Mouse (Mus musculus): ENCODE results near the gene Cc2d1a. TPM values are rescaled to one million over a fixed set of nuclear protein-coding genes. Genes with fewer than 3 reads are reported as not detected.

Gene Cc2d1a
- polyA plus RNA-seq, 1 experiment from 2014 or later: 17.4 TPM

DNA sequence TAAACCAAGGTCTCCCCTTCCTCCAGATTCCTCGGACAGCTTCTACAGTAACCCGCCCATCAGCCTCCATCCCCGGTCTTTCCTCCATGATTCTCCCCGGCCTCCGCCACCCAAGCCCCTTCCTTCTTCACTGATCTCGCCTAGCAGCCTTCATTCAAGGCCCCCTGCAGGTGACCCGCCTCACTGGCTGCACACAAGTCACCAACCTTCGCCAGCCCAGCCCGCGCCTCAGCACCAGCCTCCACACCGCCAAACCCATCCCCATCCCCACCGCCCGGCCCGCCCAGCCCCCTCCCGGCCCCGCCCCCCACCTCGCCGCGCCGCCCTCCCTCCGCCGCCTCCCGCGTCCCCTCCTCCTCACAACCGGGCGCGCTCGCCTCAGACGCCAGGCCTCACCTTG is 43.5 kb downstream of the Cc2d1a start:
- DNase-seq (ENCODE audit: low spot score) (no peak), ATAC-seq (replicated peaks; ENCODE audit: low FRiP score, low TSS enrichment, low read depth) (peak; percentile 86)
- H3K4me3 ChIP-seq (ENCODE audit: low read depth, low read length): peak overlapping the region; percentile 61
- H3K9ac ChIP-seq (ENCODE audit: low read length): peak overlapping the region; percentile 74
- H3K4me1 ChIP-seq (replicated peaks; ENCODE audit: control insufficient read depth, insufficient read depth, low read length): peaks cover 15% of the 10 kb centered on the region
- H3K27me3 ChIP-seq (replicated peaks; ENCODE audit: control insufficient read depth, insufficient read depth, low read length): no peaks in the 10 kb centered on the region
- no peaks in the 10 kb centered on the region for H3K9me3 ChIP-seq (ENCODE audit: control insufficient read depth, low read length)
- peaks cover 23% of the 10 kb centered on the region for H3K36me3 ChIP-seq (ENCODE audit: control insufficient read depth, insufficient read depth, low read length)
- under 1% methylated on average over 20 of the region's 29 CpGs for WGBS
- H3K27ac ChIP-seq (ENCODE audit: low read depth): peak overlapping the region; percentile 81
- H3K4me2 ChIP-seq (ENCODE audit: low read length): peak overlapping the region; percentile 79

DNA sequence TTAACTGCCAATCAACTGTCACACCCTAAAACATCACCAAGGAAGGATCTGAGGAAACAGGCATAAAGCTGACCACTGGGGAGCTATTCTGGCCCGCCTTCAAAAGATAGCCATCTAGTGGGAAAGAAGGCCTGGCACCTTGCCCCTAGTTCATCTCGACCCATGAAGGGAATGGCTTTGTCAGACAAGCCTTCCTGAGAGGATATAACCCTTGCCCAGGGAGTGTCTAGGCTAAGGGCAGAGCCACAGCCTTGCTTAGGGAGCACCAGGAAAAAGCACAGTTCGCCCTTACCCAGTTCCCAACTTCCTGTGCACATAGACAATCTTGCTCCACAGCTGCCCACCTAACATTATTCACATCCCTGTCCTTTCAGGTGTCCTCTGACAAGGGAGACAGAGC is 44.1 kb downstream of the Cc2d1a start:
- WGBS: 47% methylated on average over 3 of the region's 3 CpGs
- DNase-seq (ENCODE audit: low spot score): no peak
- ATAC-seq (replicated peaks; ENCODE audit: low FRiP score, low TSS enrichment, low read depth): no peak

DNA sequence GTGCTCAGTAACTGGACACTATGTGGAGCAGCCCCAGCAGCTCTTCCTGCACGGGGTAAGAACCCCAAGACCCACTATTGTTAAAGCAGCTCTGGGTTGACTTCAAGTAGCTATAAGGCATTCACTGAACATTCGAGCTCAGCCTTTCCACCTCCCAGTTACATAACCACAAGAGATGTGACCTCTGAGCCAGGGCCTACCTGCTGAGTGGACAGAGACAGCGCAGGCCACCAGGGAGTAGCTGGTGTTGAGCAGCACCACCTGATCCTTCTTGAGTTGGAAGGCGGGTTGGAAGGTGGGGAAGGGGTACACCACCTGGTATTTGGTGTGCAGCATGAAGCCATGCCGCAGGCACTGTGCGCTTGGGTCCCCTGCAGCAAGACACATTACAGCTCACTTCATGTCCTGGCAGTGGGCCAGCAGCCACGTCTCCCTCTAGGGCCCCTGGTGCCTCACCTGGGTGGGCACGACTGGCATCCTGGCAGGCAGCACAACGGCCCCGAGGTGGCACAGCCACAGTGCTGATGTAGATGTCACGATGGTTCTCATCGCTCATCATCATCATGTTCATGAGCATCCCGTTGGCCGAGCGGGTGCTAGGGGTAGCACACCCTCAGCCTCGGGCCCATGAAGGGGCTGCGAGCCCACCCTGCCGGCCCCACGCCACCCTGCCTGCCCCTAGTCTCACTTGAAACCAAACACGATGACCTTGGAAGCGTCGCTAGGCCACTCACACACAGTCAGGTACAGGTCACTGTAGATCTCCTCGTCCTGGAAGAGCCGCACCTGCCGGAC is 46.1 kb downstream of the Cc2d1a start:
- Histone ChIP-seq H3K9me3 (ENCODE audit: control insufficient read depth, low read length) (no peaks in the 10 kb centered on the region), H3K9ac (ENCODE audit: low read length) (no peak overlapping the region), H3K4me2 (ENCODE audit: low read length) (no peak overlapping the region), H3K27me3 (replicated peaks; ENCODE audit: control insufficient read depth, insufficient read depth, low read length) (no peaks in the 10 kb centered on the region), H3K4me1 (replicated peaks; ENCODE audit: control insufficient read depth, insufficient read depth, low read length) (peaks cover 15% of the 10 kb centered on the region), H3K27ac (ENCODE audit: low read depth) (no peak overlapping the region), H3K36me3 (ENCODE audit: control insufficient read depth, insufficient read depth, low read length) (peaks cover 48% of the 10 kb centered on the region), H3K4me3 (ENCODE audit: low read depth, low read length) (no peak overlapping the region)
- WGBS: 93% methylated on average over 25 of the region's 25 CpGs
- ATAC-seq (replicated peaks; ENCODE audit: low FRiP score, low TSS enrichment, low read depth) (no peak), DNase-seq (ENCODE audit: low spot score) (no peak)

More for the DNA sequence above, 44.1 kb downstream of the Cc2d1a start:
- no peaks in the 10 kb centered on the region for H3K9me3 ChIP-seq (ENCODE audit: control insufficient read depth, low read length)
- H3K27ac ChIP-seq (ENCODE audit: low read depth): no peak overlapping the region
- H3K4me1 ChIP-seq (replicated peaks; ENCODE audit: control insufficient read depth, insufficient read depth, low read length): peaks cover 15% of the 10 kb centered on the region
- peaks cover 29% of the 10 kb centered on the region for H3K36me3 ChIP-seq (ENCODE audit: control insufficient read depth, insufficient read depth, low read length)
- H3K4me3 ChIP-seq (ENCODE audit: low read depth, low read length): peak overlapping the region; percentile 61
- no peaks in the 10 kb centered on the region for H3K27me3 ChIP-seq (replicated peaks; ENCODE audit: control insufficient read depth, insufficient read depth, low read length)
- H3K9ac ChIP-seq (ENCODE audit: low read length): peak overlapping the region; percentile 74
- peak overlapping the region; percentile 79 for H3K4me2 ChIP-seq (ENCODE audit: low read length)

GRCm38 (mm10) chr8:84098376-84098775 is 49.4 kb downstream of the Cc2d1a start:
- Histone ChIP-seq H3K27ac (ENCODE audit: low read depth) (no peak overlapping the region), H3K36me3 (ENCODE audit: control insufficient read depth, insufficient read depth, low read length) (peaks cover 79% of the 10 kb centered on the region), H3K9me3 (ENCODE audit: control insufficient read depth, low read length) (no peaks in the 10 kb centered on the region), H3K4me1 (replicated peaks; ENCODE audit: control insufficient read depth, insufficient read depth, low read length) (peaks cover 5% of the 10 kb centered on the region), H3K9ac (ENCODE audit: low read length) (no peak overlapping the region), H3K4me3 (ENCODE audit: low read depth, low read length) (no peak overlapping the region), H3K4me2 (ENCODE audit: low read length) (no peak overlapping the region), H3K27me3 (replicated peaks; ENCODE audit: control insufficient read depth, insufficient read depth, low read length) (no peaks in the 10 kb centered on the region)
- 90% methylated on average over 7 of the region's 7 CpGs for WGBS
- ATAC-seq (replicated peaks; ENCODE audit: low FRiP score, low TSS enrichment, low read depth): no peak
- DNase-seq (ENCODE audit: low spot score): no peak

- DNase-seq (ENCODE audit: low spot score): no peak
- WGBS: 72% methylated on average over 8 of the region's 8 CpGs
- Histone ChIP-seq H3K4me2 (ENCODE audit: low read length) (no peak overlapping the region), H3K4me3 (ENCODE audit: low read depth, low read length) (no peak overlapping the region), H3K36me3 (ENCODE audit: control insufficient read depth, insufficient read depth, low read length) (peaks cover 85% of the 10 kb centered on the region), H3K4me1 (replicated peaks; ENCODE audit: control insufficient read depth, insufficient read depth, low read length) (no peaks in the 10 kb centered on the region), H3K27ac (ENCODE audit: low read depth) (no peak overlapping the region), H3K27me3 (replicated peaks; ENCODE audit: control insufficient read depth, insufficient read depth, low read length) (no peaks in the 10 kb centered on the region), H3K9ac (ENCODE audit: low read length) (no peak overlapping the region), H3K9me3 (ENCODE audit: control insufficient read depth, low read length) (no peaks in the 10 kb centered on the region)
- no peak for ATAC-seq (replicated peaks; ENCODE audit: low FRiP score, low TSS enrichment, low read depth)
Measured at GRCm38 (mm10) chr8:84096061-84096460, 51.7 kb downstream of the Cc2d1a start.

GRCm38 (mm10) chr8:84090585-84090984 is 57.2 kb downstream of the Cc2d1a start:
- ATAC-seq (replicated peaks; ENCODE audit: low FRiP score, low TSS enrichment, low read depth) (no peak), DNase-seq (ENCODE audit: low spot score) (no peak)
- Histone ChIP-seq H3K4me1 (replicated peaks; ENCODE audit: control insufficient read depth, insufficient read depth, low read length) (no peaks in the 10 kb centered on the region), H3K9ac (ENCODE audit: low read length) (no peak overlapping the region), H3K27ac (ENCODE audit: low read depth) (no peak overlapping the region), H3K36me3 (ENCODE audit: control insufficient read depth, insufficient read depth, low read length) (peaks cover 88% of the 10 kb centered on the region), H3K9me3 (ENCODE audit: control insufficient read depth, low read length) (no peaks in the 10 kb centered on the region), H3K27me3 (replicated peaks; ENCODE audit: control insufficient read depth, insufficient read depth, low read length) (no peaks in the 10 kb centered on the region), H3K4me3 (ENCODE audit: low read depth, low read length) (no peak overlapping the region), H3K4me2 (ENCODE audit: low read length) (no peak overlapping the region)
- 93% methylated on average over 8 of the region's 8 CpGs for WGBS

GRCm38 (mm10) chr8:84089277-84089676 is 58.5 kb downstream of the Cc2d1a start:
- peaks cover 80% of the 10 kb centered on the region for H3K36me3 ChIP-seq (ENCODE audit: control insufficient read depth, insufficient read depth, low read length)
- no peak overlapping the region for H3K27ac ChIP-seq (ENCODE audit: low read depth)
- H3K4me3 ChIP-seq (ENCODE audit: low read depth, low read length): no peak overlapping the region
- WGBS: 80% methylated on average over 9 of the region's 9 CpGs
- H3K4me1 ChIP-seq (replicated peaks; ENCODE audit: control insufficient read depth, insufficient read depth, low read length): no peaks in the 10 kb centered on the region
- no peak overlapping the region for H3K4me2 ChIP-seq (ENCODE audit: low read length)
- no peaks in the 10 kb centered on the region for H3K27me3 ChIP-seq (replicated peaks; ENCODE audit: control insufficient read depth, insufficient read depth, low read length)
- no peak for ATAC-seq (replicated peaks; ENCODE audit: low FRiP score, low TSS enrichment, low read depth)
- no peak overlapping the region for H3K9ac ChIP-seq (ENCODE audit: low read length)
- no peak for DNase-seq (ENCODE audit: low spot score)
- no peaks in the 10 kb centered on the region for H3K9me3 ChIP-seq (ENCODE audit: control insufficient read depth, low read length)

DNA sequence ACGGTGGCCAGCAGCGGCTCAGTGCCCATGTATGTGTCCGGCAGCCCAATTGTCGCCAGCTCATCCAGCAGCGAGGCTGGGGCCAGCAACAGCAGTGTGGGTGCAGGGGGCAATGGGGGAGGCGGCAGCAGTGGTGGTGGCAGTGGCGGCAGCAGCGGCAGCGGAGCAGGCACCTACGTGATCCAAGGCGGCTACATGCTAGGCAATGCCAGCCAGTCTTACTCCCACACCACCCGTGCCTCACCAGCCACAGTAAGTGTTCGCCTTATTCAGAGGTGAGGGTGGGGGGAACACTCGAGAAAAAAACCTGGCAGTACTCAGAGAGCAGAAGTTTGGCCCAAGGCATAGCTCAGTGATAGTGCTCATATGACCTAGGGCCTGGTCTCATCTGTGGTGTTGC is 59.9 kb downstream of the Cc2d1a start:
- H3K4me1 ChIP-seq (replicated peaks; ENCODE audit: control insufficient read depth, insufficient read depth, low read length): no peaks in the 10 kb centered on the region
- 93% methylated on average over 14 of the region's 14 CpGs for WGBS
- no peak overlapping the region for H3K27ac ChIP-seq (ENCODE audit: low read depth)
- no peak overlapping the region for H3K9ac ChIP-seq (ENCODE audit: low read length)
- H3K36me3 ChIP-seq (ENCODE audit: control insufficient read depth, insufficient read depth, low read length): peaks cover 80% of the 10 kb centered on the region
- H3K4me3 ChIP-seq (ENCODE audit: low read depth, low read length): no peak overlapping the region
- no peak overlapping the region for H3K4me2 ChIP-seq (ENCODE audit: low read length)
- no peaks in the 10 kb centered on the region for H3K9me3 ChIP-seq (ENCODE audit: control insufficient read depth, low read length)
- H3K27me3 ChIP-seq (replicated peaks; ENCODE audit: control insufficient read depth, insufficient read depth, low read length): no peaks in the 10 kb centered on the region
- ATAC-seq (replicated peaks; ENCODE audit: low FRiP score, low TSS enrichment, low read depth) (no peak), DNase-seq (ENCODE audit: low spot score) (no peak)

- H3K4me2 ChIP-seq (ENCODE audit: low read length): no peak overlapping the region
- no peak for DNase-seq (ENCODE audit: low spot score)
- no peaks in the 10 kb centered on the region for H3K9me3 ChIP-seq (ENCODE audit: control insufficient read depth, low read length)
- no peaks in the 10 kb centered on the region for H3K27me3 ChIP-seq (replicated peaks; ENCODE audit: control insufficient read depth, insufficient read depth, low read length)
- H3K36me3 ChIP-seq (ENCODE audit: control insufficient read depth, insufficient read depth, low read length): peaks cover 80% of the 10 kb centered on the region
- no peak overlapping the region for H3K9ac ChIP-seq (ENCODE audit: low read length)
- 88% methylated on average over 7 of the region's 7 CpGs for WGBS
- no peak overlapping the region for H3K4me3 ChIP-seq (ENCODE audit: low read depth, low read length)
- no peak overlapping the region for H3K27ac ChIP-seq (ENCODE audit: low read depth)
- no peaks in the 10 kb centered on the region for H3K4me1 ChIP-seq (replicated peaks; ENCODE audit: control insufficient read depth, insufficient read depth, low read length)
- no peak for ATAC-seq (replicated peaks; ENCODE audit: low FRiP score, low TSS enrichment, low read depth)
Measured at GRCm38 (mm10) chr8:84087156-84087555, 60.6 kb downstream of the Cc2d1a start.

All from intestine, embryonic 14.5 days (tissue).